Mouse (Mus musculus) kidney, embryonic 15.5 days (tissue): ENCODE results near the gene Glipr1l1. TPM values are rescaled to one million over a fixed set of nuclear protein-coding genes. Genes with fewer than 3 reads are reported as not detected.
A peak's percentile ranks its signal among the peaks of the same experiment; 100 is the strongest.
"Not testable (repeated sequence)": the region's sequence is repeated elsewhere in the genome, so short reads cannot be mapped to it uniquely, and the experiment has no call there.

ENCODE experiments used
- ATAC-seq: fragments of 200-750 bp; cut with Nextera tagmentation; replicated peaks from 2 replicates; pipeline ENCODE4 v1.8.0; 2017; ENCODE audit warnings: moderate TSS enrichment; ENCODE audit not compliant: low FRiP score
- H3K27ac ChIP-seq: fragments of 300-500 bp; sonication (generic); 2 replicates; pipeline ENCODE4 v1.5.1; 2015; ENCODE audit warnings: mild to moderate bottlenecking, inconsistent platforms
- H3K27me3 ChIP-seq: fragments of 300-500 bp; sonication (generic); 2 replicates; pipeline ENCODE4 v1.6.1; 2015; ENCODE audit warnings: inconsistent platforms
- H3K36me3 ChIP-seq: fragments of 300-500 bp; sonication (generic); 2 replicates; pipeline ENCODE4 v1.6.1; 2015; ENCODE audit warnings: inconsistent platforms
- H3K4me1 ChIP-seq: fragments of 300-500 bp; sonication (generic); 2 replicates; pipeline ENCODE4 v1.6.1; 2015; ENCODE audit warnings: inconsistent platforms
- H3K4me2 ChIP-seq: fragments of 300-500 bp; sonication (generic); 2 replicates; pipeline ENCODE4 v1.6.1; 2015; ENCODE audit warnings: moderate library complexity, mild to moderate bottlenecking, inconsistent platforms
- H3K4me3 ChIP-seq: fragments of 300-500 bp; sonication (generic); replicated peaks from 2 replicates; pipeline ENCODE4 v1.5.1; 2015; ENCODE audit warnings: mild to moderate bottlenecking, inconsistent platforms
- H3K9ac ChIP-seq: fragments of 300-500 bp; sonication (generic); 2 replicates; pipeline ENCODE4 v1.6.1; 2015; ENCODE audit warnings: mild to moderate bottlenecking, inconsistent platforms
- H3K9me3 ChIP-seq: fragments of 300-500 bp; sonication (generic); replicated peaks from 2 replicates; pipeline ENCODE4 v1.6.1; 2016; ENCODE audit warnings: inconsistent platforms
- WGBS: fragments of 180-500 bp; shearing (Covaris S2); methylation state at CpG from one replicate; pipeline ENCODE4 v1.1.7; 2015; ENCODE audit warnings: mixed read lengths; 5-methylcytosine and 5-hydroxymethylcytosine counted together
- polyA plus RNA-seq: library from polyadenylated mRNA; unstranded; fragments of >200 nt; fragmentation: Nextera tagmentation; extraction: Ambion mirVana; gene quantifications from 2 replicates; pipeline ENCODE4 v1.2.1, GENCODE M21; 2015

Gene Glipr1l1
- not detected in 2 replicates for polyA plus RNA-seq

- no peaks in the 10 kb centered on the region for H3K9me3 ChIP-seq
- H3K27me3 ChIP-seq, result no peaks in the 10 kb centered on the region
- H3K4me3 ChIP-seq, result no peak within 1 kb of the TSS
- H3K27ac ChIP-seq, result no peak within 1 kb of the TSS
- H3K9ac ChIP-seq, result no peak within 1 kb of the TSS
- no peaks in the 10 kb centered on the region for H3K4me1 ChIP-seq
- peak; percentile 95 for ATAC-seq
- 54% methylated on average over 14 of the region's 14 CpGs for WGBS
- H3K4me2 ChIP-seq, result no peak within 1 kb of the TSS
- no peaks in the 10 kb centered on the region for H3K36me3 ChIP-seq
Observed at GRCm38 (mm10) chr10:112059702-112060582, at the start of gene Glipr1l1. Glipr1l1 (plus strand) TSS chr10:112060189.

GRCm38 (mm10) chr10:112023585-112023984, 36.4 kb upstream of the Glipr1l1 start:
- Histone ChIP-seq H3K4me3 (no peak overlapping the region), H3K9ac (no peak overlapping the region), H3K27ac (no peak overlapping the region), H3K27me3 (no peaks in the 10 kb centered on the region), H3K36me3 (no peaks in the 10 kb centered on the region), H3K4me2 (no peak overlapping the region), H3K4me1 (no peaks in the 10 kb centered on the region), H3K9me3 (no peaks in the 10 kb centered on the region)
- ATAC-seq, result no peak
- WGBS, result 75% methylated on average over 2 of the region's 2 CpGs

- H3K36me3 ChIP-seq, H3K9me3 ChIP-seq, H3K4me2 ChIP-seq, H3K4me1 ChIP-seq, H3K27ac ChIP-seq, ATAC-seq, H3K9ac ChIP-seq, H3K27me3 ChIP-seq, H3K4me3 ChIP-seq: not testable (repeated sequence)
- WGBS, result 81% methylated on average over 3 of the region's 3 CpGs
Observed at GRCm38 (mm10) chr10:112028689-112029088, 31.3 kb upstream of the Glipr1l1 start.

- ATAC-seq, H3K4me2 ChIP-seq, H3K4me1 ChIP-seq, H3K4me3 ChIP-seq, H3K36me3 ChIP-seq, H3K27ac ChIP-seq, H3K9ac ChIP-seq, H3K9me3 ChIP-seq, H3K27me3 ChIP-seq: not testable (repeated sequence)
- WGBS, result 80% methylated on average over 9 of the region's 9 CpGs
Observed at GRCm38 (mm10) chr10:112043523-112043922, 16.5 kb upstream of the Glipr1l1 start.

GRCm38 (mm10) chr10:112044283-112044682, 15.7 kb upstream of the Glipr1l1 start:
- not testable (repeated sequence) for H3K4me2 ChIP-seq, H3K4me3 ChIP-seq, H3K9me3 ChIP-seq, H3K9ac ChIP-seq, H3K27ac ChIP-seq, H3K36me3 ChIP-seq, H3K4me1 ChIP-seq, ATAC-seq, H3K27me3 ChIP-seq
- 30% methylated on average over 14 of the region's 14 CpGs for WGBS

- Histone ChIP-seq H3K4me3 (no peak overlapping the region), H3K27ac (no peak overlapping the region), H3K36me3 (no peaks in the 10 kb centered on the region), H3K4me1 (no peaks in the 10 kb centered on the region), H3K9ac (no peak overlapping the region), H3K4me2 (no peak overlapping the region), H3K9me3 (no peaks in the 10 kb centered on the region), H3K27me3 (no peaks in the 10 kb centered on the region)
- ATAC-seq, result no peak
Observed at GRCm38 (mm10) chr10:112051220-112051619, 8.8 kb upstream of the Glipr1l1 start.

- H3K9me3 ChIP-seq, H3K9ac ChIP-seq, H3K4me3 ChIP-seq, H3K27me3 ChIP-seq, H3K36me3 ChIP-seq, H3K27ac ChIP-seq, H3K4me2 ChIP-seq, ATAC-seq, H3K4me1 ChIP-seq: not testable (repeated sequence)
- 84% methylated on average over 2 of the region's 2 CpGs for WGBS
Observed at GRCm38 (mm10) chr10:112051956-112052355, 8.0 kb upstream of the Glipr1l1 start.

GRCm38 (mm10) chr10:112060583-112060934, 570 bp downstream of the Glipr1l1 start:
- H3K9me3 ChIP-seq, H3K4me2 ChIP-seq, H3K4me1 ChIP-seq, H3K27me3 ChIP-seq, H3K4me3 ChIP-seq, ATAC-seq, H3K36me3 ChIP-seq, H3K9ac ChIP-seq, H3K27ac ChIP-seq: not testable (repeated sequence)
- WGBS, result 81% methylated on average over 6 of the region's 6 CpGs

- H3K27ac ChIP-seq, result no peak overlapping the region
- no peak overlapping the region for H3K9ac ChIP-seq
- no peaks in the 10 kb centered on the region for H3K9me3 ChIP-seq
- no peak overlapping the region for H3K4me3 ChIP-seq
- ATAC-seq, result no peak
- no peaks in the 10 kb centered on the region for H3K36me3 ChIP-seq
- 58% methylated on average over 2 of the region's 2 CpGs for WGBS
- H3K4me1 ChIP-seq, result no peaks in the 10 kb centered on the region
- no peaks in the 10 kb centered on the region for H3K27me3 ChIP-seq
- no peak overlapping the region for H3K4me2 ChIP-seq
Observed at GRCm38 (mm10) chr10:112080044-112080443, 20.1 kb downstream of the Glipr1l1 start.

- ATAC-seq, result no peak
- Histone ChIP-seq H3K9me3 (no peaks in the 10 kb centered on the region), H3K4me2 (no peak within 1 kb of the TSS), H3K4me3 (no peak within 1 kb of the TSS), H3K36me3 (no peaks in the 10 kb centered on the region), H3K27me3 (no peaks in the 10 kb centered on the region), H3K4me1 (no peaks in the 10 kb centered on the region), H3K27ac (no peak within 1 kb of the TSS), H3K9ac (no peak within 1 kb of the TSS)
- 93% methylated on average over 14 of the region's 14 CpGs for WGBS
Observed at GRCm38 (mm10) chr10:112083157-112083556, 23.2 kb downstream of the Glipr1l1 start, which contains the start of gene Glipr1l2. Glipr1l2 (plus strand) TSS chr10:112083354.

- H3K27me3 ChIP-seq, ATAC-seq: not testable (repeated sequence)
- WGBS, result 5% methylated on average over 5 of the region's 5 CpGs
Observed at GRCm38 (mm10) chr10:112105785-112106184, 45.8 kb downstream of the Glipr1l1 start.

GRCm38 (mm10) chr10:112110401-112110800, 50.4 kb downstream of the Glipr1l1 start:
- no peaks in the 10 kb centered on the region for H3K4me1 ChIP-seq
- 94% methylated on average over 7 of the region's 7 CpGs for WGBS
- no peak for ATAC-seq

More at GRCm38 (mm10) chr10:112105785-112106184, 45.8 kb downstream of the Glipr1l1 start:
- not testable (repeated sequence) for H3K9ac ChIP-seq, H3K27ac ChIP-seq, H3K4me2 ChIP-seq, H3K36me3 ChIP-seq, H3K4me3 ChIP-seq, H3K4me1 ChIP-seq
- peaks cover 11% of the 10 kb centered on the region for H3K9me3 ChIP-seq

GRCm38 (mm10) chr10:112125090-112125489, 65.1 kb downstream of the Glipr1l1 start:
- not testable (repeated sequence) for H3K36me3 ChIP-seq, H3K27me3 ChIP-seq, H3K4me3 ChIP-seq, H3K4me1 ChIP-seq, H3K27ac ChIP-seq, H3K9me3 ChIP-seq, H3K4me2 ChIP-seq, H3K9ac ChIP-seq
- ATAC-seq, result peak; percentile 84
- 35% methylated on average over 2 of the region's 2 CpGs for WGBS

More at GRCm38 (mm10) chr10:112110401-112110800, 50.4 kb downstream of the Glipr1l1 start:
- H3K4me2 ChIP-seq, result no peak overlapping the region
- H3K27ac ChIP-seq, result no peak overlapping the region
- no peaks in the 10 kb centered on the region for H3K9me3 ChIP-seq
- no peaks in the 10 kb centered on the region for H3K27me3 ChIP-seq
- H3K36me3 ChIP-seq, result no peaks in the 10 kb centered on the region
- no peak overlapping the region for H3K4me3 ChIP-seq
- no peak overlapping the region for H3K9ac ChIP-seq
